Mouse (Mus musculus) cortical plate, adult 2 months (tissue): ENCODE measurements around the gene Xdh. TPM values are rescaled to one million over a fixed set of nuclear protein-coding genes. Genes with fewer than 3 reads are reported as not detected.

Experiments used
- H3K27ac ChIP-seq: fragments of 200-500 bp; 2 replicates; pipeline ENCODE4 v1.5.1; 2012; ENCODE audit warnings: low read length, control low read depth, inconsistent platforms; ENCODE audit not compliant: insufficient read depth
- H3K4me1 ChIP-seq: fragments of 200-500 bp; 2 replicates; pipeline ENCODE4 v1.6.1; 2011; ENCODE audit warnings: low read length; ENCODE audit not compliant: control insufficient read depth, insufficient read depth
- H3K4me3 ChIP-seq: fragments of 200-500 bp; 2 replicates; pipeline ENCODE4 v1.5.1; 2011; ENCODE audit warnings: mild to moderate bottlenecking, low read length, control low read depth; ENCODE audit not compliant: insufficient read depth
- CTCF ChIP-seq: fragments of 200-500 bp; IDR thresholded peaks from 2 replicates; pipeline ENCODE4 v1.5.1; 2011; ENCODE audit warnings: mild to moderate bottlenecking, control low read depth, low read length; ENCODE audit not compliant: insufficient read depth; ENCODE audit errors: extremely low read depth
- POLR2A ChIP-seq: fragments of 200-500 bp; IDR thresholded peaks from 2 replicates; pipeline ENCODE4 v1.6.1; 2011; ENCODE audit warnings: mild to moderate bottlenecking, low read length, control low read depth; ENCODE audit not compliant: insufficient read depth; ENCODE audit errors: extremely low read depth
- polyA plus RNA-seq: library from polyadenylated mRNA; depleted of rRNA; stranded (reverse); fragments of >200 nt; gene quantifications from 2 replicates; pipeline ENCODE4 v1.2.3, GENCODE M21; 2012; rRNA removed

The Xdh gene
- 5.7 and 11.2 TPM in 2 replicates for polyA plus RNA-seq

DNA sequence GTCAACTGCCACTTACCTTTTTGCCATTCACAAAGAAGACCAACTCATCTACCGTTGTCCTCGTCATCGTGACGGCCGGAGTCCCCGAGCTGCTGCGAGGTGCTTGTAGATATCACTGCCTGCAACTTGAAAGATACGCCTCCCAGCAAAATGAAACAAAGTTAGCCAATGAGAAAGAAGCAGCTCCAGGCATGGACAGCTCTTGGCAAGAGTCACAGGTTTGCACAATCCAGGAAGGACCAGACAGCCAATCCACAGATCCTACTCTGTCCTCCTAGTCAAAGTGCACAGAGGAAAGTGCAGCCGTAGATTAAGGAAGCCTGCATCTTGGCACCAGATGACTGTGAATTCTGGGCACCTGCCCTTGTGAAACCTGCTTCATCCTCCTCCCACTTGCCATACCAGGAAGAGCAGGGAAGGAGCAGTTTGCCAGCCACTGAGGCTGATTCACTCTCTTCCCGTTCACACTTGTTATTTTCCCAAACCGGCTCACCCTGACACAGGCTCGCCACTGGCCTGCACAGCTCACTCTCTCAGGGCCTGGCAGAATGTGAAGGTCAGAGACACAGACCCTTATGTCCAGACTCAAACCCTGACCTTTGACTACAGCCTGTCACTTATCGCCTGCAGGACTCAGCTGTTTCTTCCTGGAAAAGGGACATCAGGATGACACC lies at the start of gene Xdh:
TSS of gene Xdh (minus strand) at position 135 of the 674 bp plus-strand sequence.
- Histone ChIP-seq H3K4me1 (no peaks in the 10 kb centered on the region), H3K4me3 (no peak within 1 kb of the TSS; the same call in 1 of the 2 replicates), H3K27ac (no peak within 1 kb of the TSS)
- TF ChIP-seq POLR2A, result no peak
- no peak for TF ChIP-seq CTCF

DNA sequence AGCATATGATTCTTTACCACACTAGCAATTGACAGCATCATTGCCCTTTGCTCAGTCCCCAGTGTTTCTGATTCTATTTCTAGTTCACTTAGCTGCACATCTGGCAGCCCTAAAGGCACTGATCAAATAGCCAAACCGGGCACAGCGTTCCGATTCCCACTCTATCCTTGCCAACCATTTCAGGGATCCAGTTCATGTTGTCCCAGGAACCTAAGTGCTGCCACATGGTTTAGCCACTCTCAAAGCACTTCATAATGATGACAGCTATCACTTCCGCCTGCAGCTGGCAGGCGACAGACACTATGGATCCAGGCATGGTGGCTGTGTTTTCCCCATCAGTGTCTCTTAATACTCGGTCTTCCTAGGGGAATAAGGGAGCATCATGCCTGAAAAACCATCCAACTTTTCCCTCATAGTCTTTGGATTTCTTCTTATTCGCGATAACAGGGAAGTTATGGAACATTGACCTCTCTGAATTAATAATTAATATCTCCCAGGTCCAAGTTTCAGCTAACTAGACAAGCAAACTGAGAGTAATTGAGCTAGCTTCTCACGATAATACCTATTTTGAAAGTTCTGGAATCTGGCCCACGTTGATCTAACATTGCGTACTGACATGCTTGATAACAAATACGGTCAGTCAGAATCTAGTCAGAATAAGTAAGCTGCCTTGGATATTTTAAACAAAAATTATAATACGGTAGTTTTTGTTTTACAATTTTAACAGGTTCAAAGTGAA lies 46.1 kb upstream of the Xdh start:
- TF ChIP-seq CTCF, result no peak
- no peak for TF ChIP-seq POLR2A
- Histone ChIP-seq H3K4me1 (no peaks in the 10 kb centered on the region), H3K27ac (no peak overlapping the region), H3K4me3 (no peak overlapping the region)

DNA sequence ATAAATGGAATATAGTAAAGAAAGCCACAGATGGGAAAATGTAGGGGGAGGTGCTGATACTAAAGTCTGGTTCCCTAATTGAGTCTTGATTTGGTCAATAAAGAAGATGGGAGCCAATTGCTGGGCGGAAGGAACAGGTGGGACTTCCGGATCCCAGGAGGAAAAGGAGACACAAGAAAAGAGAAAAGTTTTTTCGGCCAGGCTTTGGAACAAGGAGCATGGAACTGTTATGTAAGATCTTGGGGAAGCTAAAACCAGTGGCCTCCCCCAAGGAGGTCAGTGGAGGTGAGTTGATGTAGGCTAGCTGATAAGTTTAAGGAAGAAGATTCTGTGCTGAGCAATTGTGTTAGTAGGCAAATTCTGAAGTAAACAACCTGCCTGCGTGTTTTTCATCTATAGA lies 41.3 kb upstream of the Xdh start:
- H3K4me1 ChIP-seq, result no peaks in the 10 kb centered on the region
- H3K4me3 ChIP-seq, result no peak overlapping the region
- TF ChIP-seq POLR2A (no peak), CTCF (no peak)
- no peak overlapping the region for H3K27ac ChIP-seq

DNA sequence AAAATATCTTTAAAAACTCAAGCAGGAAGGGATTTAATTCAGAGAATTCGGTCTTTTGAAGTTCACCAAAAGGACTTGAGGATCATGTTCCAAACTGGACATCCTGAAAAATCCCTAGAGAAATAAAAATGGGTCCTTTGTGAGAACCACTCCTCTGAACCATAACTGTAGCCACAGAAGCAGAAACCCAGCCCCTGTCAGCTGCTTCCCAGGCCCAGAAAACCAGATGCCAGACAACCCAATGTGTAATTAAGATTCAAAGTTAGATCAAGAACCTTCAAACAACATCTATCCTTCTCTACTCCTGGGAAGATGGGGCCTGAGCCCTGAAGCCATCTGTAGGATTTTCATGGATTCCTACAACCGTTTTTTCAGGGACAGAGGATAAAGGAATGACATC lies 36.6 kb upstream of the Xdh start:
- TF ChIP-seq POLR2A (no peak), CTCF (no peak)

DNA sequence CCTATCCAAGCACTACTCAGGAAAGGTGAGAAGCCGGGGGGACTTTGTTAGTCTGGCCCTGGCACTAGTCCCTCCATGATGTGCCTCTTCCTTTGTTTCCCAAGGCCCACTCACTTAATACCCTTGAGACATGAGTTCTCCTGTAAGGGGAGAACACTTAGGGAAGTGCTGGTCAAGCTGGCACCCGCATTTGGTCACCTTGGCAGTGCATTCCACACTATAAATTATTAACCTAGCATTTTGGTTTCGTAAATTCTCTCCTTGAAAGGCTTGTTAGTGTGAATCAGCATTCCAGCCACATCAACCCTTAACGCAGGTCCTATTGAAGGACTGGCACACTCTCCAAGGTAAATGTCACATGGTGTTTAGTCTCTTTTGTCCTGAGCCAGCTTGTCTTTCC lies 35.9 kb upstream of the Xdh start:
- no peak overlapping the region for H3K27ac ChIP-seq
- H3K4me1 ChIP-seq, result no peaks in the 10 kb centered on the region
- H3K4me3 ChIP-seq, result no peak overlapping the region
- TF ChIP-seq CTCF, result no peak
- TF ChIP-seq POLR2A, result no peak

More for the DNA sequence above, 36.6 kb upstream of the Xdh start:
- Histone ChIP-seq H3K27ac (no peak overlapping the region), H3K4me1 (no peaks in the 10 kb centered on the region), H3K4me3 (no peak overlapping the region)

DNA sequence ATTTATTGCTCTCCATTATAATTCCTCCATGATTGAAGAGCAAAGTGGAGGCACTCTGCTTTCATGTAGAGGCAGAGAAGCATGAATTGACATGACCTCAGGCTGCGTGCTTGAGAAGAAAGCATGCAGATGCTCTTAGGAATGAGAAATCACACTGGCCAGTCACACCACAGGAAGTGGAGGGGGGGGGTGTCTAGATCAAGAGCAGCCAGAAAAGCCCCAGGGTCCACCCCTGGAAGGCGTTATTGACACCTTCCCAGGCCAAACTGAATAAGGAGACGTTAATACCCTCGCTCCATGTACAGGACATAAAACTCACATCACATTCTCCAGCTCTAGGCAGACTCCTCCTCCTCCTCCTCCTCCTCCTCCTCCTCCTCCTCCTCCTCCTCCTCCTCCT lies 34.5 kb upstream of the Xdh start:
- no peaks in the 10 kb centered on the region for H3K4me1 ChIP-seq
- TF ChIP-seq CTCF (no peak), POLR2A (no peak)
- H3K27ac ChIP-seq, result no peak overlapping the region
- no peak overlapping the region for H3K4me3 ChIP-seq

DNA sequence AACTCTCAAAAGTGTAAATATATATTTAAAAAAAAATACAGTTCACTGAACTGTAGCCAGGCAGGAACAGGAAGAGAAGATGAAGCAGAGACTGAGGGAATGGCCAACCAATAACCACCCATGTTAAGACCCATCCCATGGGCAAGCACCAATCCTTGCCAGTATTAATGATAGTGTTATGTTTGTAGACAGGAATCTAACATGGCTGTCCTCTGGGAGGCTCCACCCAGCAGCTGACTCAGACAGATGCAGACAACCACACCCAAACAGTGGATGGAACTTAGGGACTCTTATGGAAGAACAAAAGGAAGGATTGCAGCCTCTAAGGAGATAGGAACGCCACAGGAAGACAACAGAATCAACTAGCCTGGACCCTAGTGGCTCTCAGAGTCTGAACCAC lies 32.9 kb upstream of the Xdh start:
- no peak for TF ChIP-seq POLR2A
- TF ChIP-seq CTCF, result no peak
- H3K4me3 ChIP-seq, result no peak overlapping the region
- H3K4me1 ChIP-seq, result no peaks in the 10 kb centered on the region
- H3K27ac ChIP-seq, result no peak overlapping the region

DNA sequence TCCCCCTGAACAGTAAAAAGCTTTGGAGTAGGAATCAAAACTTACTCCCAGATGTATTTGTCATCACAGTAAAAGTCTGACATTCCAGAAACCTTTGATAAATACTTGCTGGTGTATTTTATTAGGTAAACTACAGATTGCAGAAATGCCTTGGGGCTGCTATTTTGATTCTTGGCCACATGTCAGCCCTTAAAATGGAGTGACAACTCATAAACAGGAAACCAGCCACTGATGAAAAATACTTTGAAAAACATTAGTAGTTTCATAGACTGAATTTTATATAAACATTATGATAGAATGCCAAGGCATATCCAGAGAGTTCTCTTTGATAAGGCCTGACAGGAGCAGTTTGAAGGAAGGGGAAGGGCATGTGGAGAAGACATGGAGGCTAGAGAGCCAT lies 26.1 kb upstream of the Xdh start:
- H3K4me1 ChIP-seq, result no peaks in the 10 kb centered on the region
- no peak overlapping the region for H3K4me3 ChIP-seq
- no peak overlapping the region for H3K27ac ChIP-seq
- TF ChIP-seq POLR2A (no peak), CTCF (no peak)

DNA sequence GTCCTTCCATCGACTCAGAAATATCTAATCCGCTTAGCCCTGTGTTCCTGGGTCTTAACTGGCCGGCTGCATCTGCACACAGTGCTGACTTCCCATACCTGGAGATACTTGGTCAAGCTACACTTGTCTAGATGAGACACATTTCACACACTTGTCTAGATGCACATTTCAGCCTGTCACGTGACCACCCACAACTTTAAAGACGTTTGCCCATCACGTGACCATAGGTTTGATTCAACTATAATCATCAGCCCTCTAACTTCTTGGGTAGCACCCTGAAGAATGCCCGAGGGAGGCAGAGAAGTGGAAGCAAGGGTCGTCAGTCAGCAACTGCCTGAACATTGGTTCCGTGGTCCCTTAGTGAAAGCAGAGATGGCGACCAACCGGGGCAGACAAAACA lies 22.7 kb upstream of the Xdh start:
- Histone ChIP-seq H3K4me1 (no peaks in the 10 kb centered on the region), H3K27ac (no peak overlapping the region), H3K4me3 (no peak overlapping the region)
- TF ChIP-seq CTCF (no peak), POLR2A (no peak)

DNA sequence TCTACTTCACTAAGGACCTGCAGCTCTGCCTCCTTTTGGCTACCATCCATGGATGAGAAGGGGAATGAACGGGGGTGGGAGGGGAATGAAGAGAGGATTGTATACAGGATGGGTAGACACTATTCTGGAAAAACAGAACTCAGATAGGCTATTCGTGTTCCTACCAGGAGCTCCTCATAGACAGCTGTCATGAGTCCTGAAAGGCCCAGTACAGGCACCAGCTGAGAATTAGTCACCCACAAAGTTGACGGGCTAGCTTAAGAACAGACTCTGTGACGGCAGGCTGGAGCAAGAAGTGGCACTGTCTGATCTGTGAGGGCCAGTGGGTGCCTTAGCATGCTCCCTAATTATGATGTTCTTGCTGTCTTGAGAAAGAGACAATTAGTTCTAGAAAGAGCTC lies 21.3 kb upstream of the Xdh start:
- Histone ChIP-seq H3K4me1 (no peaks in the 10 kb centered on the region), H3K27ac (no peak overlapping the region), H3K4me3 (no peak overlapping the region)
- TF ChIP-seq CTCF (no peak), POLR2A (no peak)
